Mouse (Mus musculus): ENCODE measurements around the gene Gper1. TPM values are rescaled to one million over a fixed set of nuclear protein-coding genes. Genes with fewer than 3 reads are reported as not detected.

The Gper1 gene
- polyA plus RNA-seq, 1 experiment from 2014 or later, result 0.90 TPM

GRCm38 (mm10) chr5:139392219-139393196 is 30.4 kb upstream of the Gper1 start:
- Histone ChIP-seq H3K4me2 (peak overlapping the region; percentile 51; the same call in 1 of the 2 replicates), H3K9ac (no peak overlapping the region), H3K27ac (replicated peaks) (no peak overlapping the region), H3K9me3 (no peaks in the 10 kb centered on the region), H3K4me3 (no peak overlapping the region), H3K27me3 (replicated peaks) (no peaks in the 10 kb centered on the region), H3K36me3 (peaks cover 23% of the 10 kb centered on the region), H3K4me1 (peaks cover 55% of the 10 kb centered on the region)
- WGBS, result 90% methylated on average over 37 of the region's 37 CpGs
- ATAC-seq (ENCODE audit: extremely low read depth, insufficient number of reproducible peaks, low FRiP score, low TSS enrichment), result no peak

- no peak overlapping the region for H3K27ac ChIP-seq (replicated peaks)
- H3K4me1 ChIP-seq, result peaks cover 55% of the 10 kb centered on the region
- H3K9ac ChIP-seq, result no peak overlapping the region
- H3K27me3 ChIP-seq (replicated peaks), result no peaks in the 10 kb centered on the region
- no peak for ATAC-seq (ENCODE audit: extremely low read depth, insufficient number of reproducible peaks, low FRiP score, low TSS enrichment)
- no peaks in the 10 kb centered on the region for H3K9me3 ChIP-seq
- no peak overlapping the region for H3K4me3 ChIP-seq
- H3K36me3 ChIP-seq, result peaks cover 23% of the 10 kb centered on the region
- no peak overlapping the region for H3K4me2 ChIP-seq
- 91% methylated on average over 16 of the region's 16 CpGs for WGBS
These were observed 29.8 kb upstream of the Gper1 start for GRCm38 (mm10) chr5:139393197-139393588.

GRCm38 (mm10) chr5:139394399-139394798 is 28.6 kb upstream of the Gper1 start:
- no peak overlapping the region for H3K4me2 ChIP-seq
- 58% methylated on average over 7 of the region's 7 CpGs for WGBS
- peaks cover 51% of the 10 kb centered on the region for H3K4me1 ChIP-seq
- H3K9ac ChIP-seq, result 0 out of 2 replicates have a peak overlapping the region, but pooled peaks have one; percentile 28
- no peaks in the 10 kb centered on the region for H3K27me3 ChIP-seq (replicated peaks)
- no peak overlapping the region for H3K4me3 ChIP-seq
- peaks cover 23% of the 10 kb centered on the region for H3K36me3 ChIP-seq
- no peak overlapping the region for H3K27ac ChIP-seq (replicated peaks)
- no peaks in the 10 kb centered on the region for H3K9me3 ChIP-seq
- no peak for ATAC-seq (ENCODE audit: extremely low read depth, insufficient number of reproducible peaks, low FRiP score, low TSS enrichment)

- H3K27ac ChIP-seq (replicated peaks), result no peak overlapping the region
- H3K4me3 ChIP-seq, result no peak overlapping the region
- H3K27me3 ChIP-seq (replicated peaks), result no peaks in the 10 kb centered on the region
- peaks cover 23% of the 10 kb centered on the region for H3K36me3 ChIP-seq
- H3K9me3 ChIP-seq, result no peaks in the 10 kb centered on the region
- no peak overlapping the region for H3K4me2 ChIP-seq
- no peak overlapping the region for H3K9ac ChIP-seq
- H3K4me1 ChIP-seq, result peaks cover 43% of the 10 kb centered on the region
- WGBS, result 87% methylated on average over 4 of the region's 4 CpGs
- no peak for ATAC-seq (ENCODE audit: extremely low read depth, insufficient number of reproducible peaks, low FRiP score, low TSS enrichment)
These were observed 27.4 kb upstream of the Gper1 start for GRCm38 (mm10) chr5:139395528-139395927.

- Histone ChIP-seq H3K36me3 (peaks cover 21% of the 10 kb centered on the region), H3K27me3 (replicated peaks) (no peaks in the 10 kb centered on the region), H3K4me1 (peaks cover 27% of the 10 kb centered on the region), H3K9me3 (no peaks in the 10 kb centered on the region), H3K27ac (replicated peaks) (peak overlapping the region; percentile 67), H3K4me3 (no peak overlapping the region), H3K9ac (peak overlapping the region; percentile 54), H3K4me2 (no peak overlapping the region)
- ATAC-seq (ENCODE audit: extremely low read depth, insufficient number of reproducible peaks, low FRiP score, low TSS enrichment), result no peak
- 79% methylated on average over 4 of the region's 4 CpGs for WGBS
These were observed 25.5 kb upstream of the Gper1 start for GRCm38 (mm10) chr5:139397359-139397916.

GRCm38 (mm10) chr5:139397959-139398753 is 24.8 kb upstream of the Gper1 start:
- peak overlapping the region; percentile 9; the same call in 1 of the 2 replicates for H3K4me2 ChIP-seq
- H3K4me3 ChIP-seq, result no peak overlapping the region
- H3K9me3 ChIP-seq, result no peaks in the 10 kb centered on the region
- peak overlapping the region; percentile 54 for H3K9ac ChIP-seq
- peak; percentile 53; the same call in 1 of the 2 replicates for ATAC-seq (ENCODE audit: extremely low read depth, insufficient number of reproducible peaks, low FRiP score, low TSS enrichment)
- peaks cover 27% of the 10 kb centered on the region for H3K4me1 ChIP-seq
- H3K36me3 ChIP-seq, result peaks cover 13% of the 10 kb centered on the region
- H3K27me3 ChIP-seq (replicated peaks), result no peaks in the 10 kb centered on the region
- peak overlapping the region; percentile 67 for H3K27ac ChIP-seq (replicated peaks)
- 11% methylated on average over 5 of the region's 5 CpGs for WGBS

GRCm38 (mm10) chr5:139398786-139399185 is 24.2 kb upstream of the Gper1 start:
- Histone ChIP-seq H3K4me3 (no peak overlapping the region), H3K27me3 (replicated peaks) (0 out of 2 replicates have a peak, but pooled peaks cover 2% of the 10 kb centered on the region), H3K4me1 (peaks cover 27% of the 10 kb centered on the region), H3K9me3 (no peaks in the 10 kb centered on the region), H3K9ac (0 out of 2 replicates have a peak overlapping the region, but pooled peaks have one; percentile 30), H3K27ac (replicated peaks) (no peak overlapping the region), H3K4me2 (peak overlapping the region; percentile 9; the same call in 1 of the 2 replicates), H3K36me3 (peaks cover 7% of the 10 kb centered on the region)
- no peak for ATAC-seq (ENCODE audit: extremely low read depth, insufficient number of reproducible peaks, low FRiP score, low TSS enrichment)
- WGBS, result 71% methylated on average over 5 of the region's 5 CpGs

GRCm38 (mm10) chr5:139399991-139400390 is 23.0 kb upstream of the Gper1 start:
- Histone ChIP-seq H3K4me2 (no peak overlapping the region), H3K9ac (no peak overlapping the region), H3K9me3 (no peaks in the 10 kb centered on the region), H3K36me3 (no peaks in the 10 kb centered on the region), H3K4me1 (peaks cover 26% of the 10 kb centered on the region), H3K4me3 (no peak overlapping the region), H3K27me3 (replicated peaks) (0 out of 2 replicates have a peak, but pooled peaks cover 3% of the 10 kb centered on the region), H3K27ac (replicated peaks) (no peak overlapping the region)
- no peak for ATAC-seq (ENCODE audit: extremely low read depth, insufficient number of reproducible peaks, low FRiP score, low TSS enrichment)
- WGBS, result 69% methylated on average over 14 of the region's 14 CpGs

- Histone ChIP-seq H3K36me3 (no peaks in the 10 kb centered on the region), H3K4me2 (no peak overlapping the region), H3K4me1 (peaks cover 42% of the 10 kb centered on the region), H3K27me3 (replicated peaks) (peaks cover 6% of the 10 kb centered on the region; the same call in 1 of the 2 replicates), H3K27ac (replicated peaks) (no peak overlapping the region), H3K9me3 (no peaks in the 10 kb centered on the region), H3K4me3 (no peak overlapping the region), H3K9ac (no peak overlapping the region)
- 91% methylated on average over 2 of the region's 2 CpGs for WGBS
- no peak for ATAC-seq (ENCODE audit: extremely low read depth, insufficient number of reproducible peaks, low FRiP score, low TSS enrichment)
These were observed 20.8 kb upstream of the Gper1 start for GRCm38 (mm10) chr5:139402106-139402505.

GRCm38 (mm10) chr5:139403692-139404260 is 19.2 kb upstream of the Gper1 start:
- H3K4me3 ChIP-seq, result no peak overlapping the region

More at GRCm38 (mm10) chr5:139403692-139404260, 19.2 kb upstream of the Gper1 start:
- H3K9me3 ChIP-seq, result no peaks in the 10 kb centered on the region
- H3K27ac ChIP-seq (replicated peaks), result no peak overlapping the region
- no peak overlapping the region for H3K9ac ChIP-seq
- 88% methylated on average over 8 of the region's 8 CpGs for WGBS
- peaks cover 15% of the 10 kb centered on the region; the same call in 1 of the 2 replicates for H3K27me3 ChIP-seq (replicated peaks)
- H3K36me3 ChIP-seq, result no peaks in the 10 kb centered on the region
- H3K4me2 ChIP-seq, result no peak overlapping the region
- peaks cover 34% of the 10 kb centered on the region for H3K4me1 ChIP-seq
- ATAC-seq (ENCODE audit: extremely low read depth, insufficient number of reproducible peaks, low FRiP score, low TSS enrichment), result no peak
